Mouse (Mus musculus) macrophage (primary cell): ENCODE results near the gene Myod1. TPM values are rescaled to one million over a fixed set of nuclear protein-coding genes. Genes with fewer than 3 reads are reported as not detected.

Source experiments
- H3K27ac ChIP-seq: fragments of 350-480 bp; formaldehyde crosslinking; 2 replicates; pipeline ENCODE4 v1.9.0; 2021
- H3K36me3 ChIP-seq: fragments of 350-480 bp; formaldehyde crosslinking; 2 replicates; pipeline ENCODE4 v1.9.0; 2021; ENCODE audit errors: inconsistent target
- H3K4me3 ChIP-seq: fragments of 350-480 bp; formaldehyde crosslinking; 2 replicates; pipeline ENCODE4 v1.9.0; 2021; ENCODE audit errors: inconsistent target
- H3K79me2 ChIP-seq: fragments of 350-480 bp; formaldehyde crosslinking; 2 replicates; pipeline ENCODE4 v1.9.0; 2021; ENCODE audit errors: inconsistent target
- WGBS: methylation state at CpG from one replicate; pipeline ENCODE4 v1.1.7; 2026; ENCODE audit warnings: inconsistent platforms; ENCODE audit not compliant: missing documents; 5-methylcytosine and 5-hydroxymethylcytosine counted together
- polyA plus RNA-seq: library from polyadenylated mRNA; stranded (reverse); fragments of 250-400 nt; gene quantifications from 3 replicates; pipeline ENCODE4 v1.2.4, GENCODE M21; 2018; ENCODE audit warnings: inconsistent platforms

Myod1 gene
- polyA plus RNA-seq, 1 experiment from 2014 or later = not detected

DNA sequence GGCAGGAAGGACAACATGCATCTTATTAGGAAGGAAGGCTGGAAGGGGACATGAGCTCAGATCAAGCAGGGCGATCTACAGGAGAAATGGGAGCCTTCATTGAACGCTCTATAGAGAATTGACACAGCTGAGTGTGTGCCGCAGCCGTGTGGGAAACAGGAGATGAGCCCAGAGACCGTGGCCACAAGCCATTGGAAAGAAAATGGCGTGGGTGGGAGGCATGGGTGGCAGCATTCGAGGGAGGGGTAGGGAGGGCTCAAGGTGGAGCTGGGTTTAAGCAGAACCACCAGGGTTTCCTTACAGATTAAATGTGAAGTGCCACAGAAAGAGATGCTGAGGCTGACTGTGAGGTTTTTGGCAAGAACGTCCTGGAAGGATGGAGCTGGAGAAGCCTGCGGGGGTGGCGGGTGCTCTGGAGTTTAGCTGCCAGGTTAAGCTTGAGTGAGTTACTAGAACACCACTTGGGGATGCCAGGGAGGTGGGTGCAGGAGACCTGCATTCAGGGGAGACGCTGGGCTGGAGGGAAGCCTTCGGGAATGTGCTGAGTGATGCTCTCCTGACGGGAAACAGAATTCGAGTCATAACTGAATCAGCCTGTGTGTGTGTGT is 39.6 kb downstream of the Myod1 start:
- H3K36me3 ChIP-seq = no peaks in the 10 kb centered on the region
- no peaks in the 10 kb centered on the region for H3K79me2 ChIP-seq
- no peak overlapping the region for H3K27ac ChIP-seq
- H3K4me3 ChIP-seq = no peak overlapping the region
- WGBS = 76% methylated on average over 14 of the region's 14 CpGs

- H3K79me2 ChIP-seq = no peaks in the 10 kb centered on the region
- H3K27ac ChIP-seq = no peak overlapping the region
- no peaks in the 10 kb centered on the region for H3K36me3 ChIP-seq
- H3K4me3 ChIP-seq = no peak overlapping the region
- 84% methylated on average over 7 of the region's 7 CpGs for WGBS
Measured at GRCm38 (mm10) chr7:46417467-46417866, 41.2 kb downstream of the Myod1 start.

DNA sequence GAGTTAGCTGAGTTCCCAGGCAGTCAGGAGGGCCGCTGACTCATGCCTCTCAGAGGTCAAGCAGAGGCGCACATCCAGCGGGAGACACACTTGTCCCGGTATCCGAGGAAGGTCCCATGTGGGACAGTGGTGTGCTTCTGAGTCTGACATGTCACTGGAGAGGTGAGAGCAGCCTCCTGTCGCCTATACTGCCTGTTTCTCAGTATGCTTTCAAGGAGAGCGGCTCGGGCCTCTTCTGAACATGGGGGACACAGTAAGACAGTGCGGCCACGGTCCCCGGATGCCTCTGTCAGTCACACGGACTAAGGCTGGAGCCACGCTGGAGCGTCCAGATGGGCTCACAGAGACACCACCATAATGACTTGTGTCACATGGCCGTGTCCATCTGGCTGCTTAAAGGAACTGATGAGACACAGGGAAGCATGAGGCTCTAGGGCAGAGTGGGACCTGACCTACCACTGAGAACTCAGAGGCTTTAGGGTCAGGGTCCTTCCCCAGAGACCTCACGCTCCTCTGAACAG is 41.9 kb downstream of the Myod1 start:
- no peaks in the 10 kb centered on the region for H3K36me3 ChIP-seq
- 85% methylated on average over 15 of the region's 16 CpGs for WGBS
- H3K79me2 ChIP-seq = no peaks in the 10 kb centered on the region
- H3K4me3 ChIP-seq = no peak overlapping the region
- H3K27ac ChIP-seq = no peak overlapping the region

- Histone ChIP-seq H3K27ac (no peak overlapping the region), H3K4me3 (no peak overlapping the region), H3K79me2 (no peaks in the 10 kb centered on the region), H3K36me3 (no peaks in the 10 kb centered on the region)
- 72% methylated on average over 5 of the region's 5 CpGs for WGBS
Measured at GRCm38 (mm10) chr7:46421535-46421934, 45.3 kb downstream of the Myod1 start.

- 87% methylated on average over 8 of the region's 8 CpGs for WGBS
- Histone ChIP-seq H3K27ac (no peak overlapping the region), H3K4me3 (no peak overlapping the region), H3K79me2 (no peaks in the 10 kb centered on the region), H3K36me3 (no peaks in the 10 kb centered on the region)
Measured at GRCm38 (mm10) chr7:46422052-46422763, 45.9 kb downstream of the Myod1 start.

DNA sequence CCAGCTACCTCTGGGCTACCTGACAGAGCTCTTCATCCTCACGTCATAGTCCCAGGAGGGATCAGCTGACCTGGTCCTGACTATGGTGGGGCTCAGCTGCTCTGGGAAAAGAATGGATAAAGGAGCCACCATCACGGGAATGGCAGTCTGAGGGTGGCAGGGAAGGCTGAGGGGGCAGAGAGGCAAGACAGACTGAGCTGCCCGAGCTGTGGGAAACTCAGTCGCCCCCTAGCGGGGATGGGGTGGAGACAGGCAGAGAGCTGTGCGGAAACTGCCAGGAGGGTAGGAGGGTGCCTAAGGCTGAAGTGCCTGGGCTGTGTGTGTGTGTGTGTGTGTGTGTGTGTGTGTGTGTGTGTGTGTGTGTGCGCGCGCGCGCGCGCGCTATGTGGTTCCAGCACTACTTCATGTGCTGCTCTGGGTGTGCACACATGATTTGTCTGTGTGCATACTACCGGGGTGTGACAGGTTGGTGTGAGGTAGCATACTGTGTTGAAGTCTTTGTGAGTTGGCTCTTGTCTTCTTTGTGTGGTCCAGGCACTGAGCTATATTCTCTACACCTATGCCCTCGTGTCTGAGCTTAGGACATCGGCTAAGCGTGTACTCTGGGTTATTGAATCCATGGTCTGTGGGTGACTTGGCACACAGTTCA is 46.6 kb downstream of the Myod1 start:
- H3K27ac ChIP-seq = no peak overlapping the region
- H3K36me3 ChIP-seq = no peaks in the 10 kb centered on the region
- no peaks in the 10 kb centered on the region for H3K79me2 ChIP-seq
- WGBS = 55% methylated on average over 18 of the region's 18 CpGs
- H3K4me3 ChIP-seq = no peak overlapping the region

- 69% methylated on average over 3 of the region's 3 CpGs for WGBS
- H3K79me2 ChIP-seq = no peaks in the 10 kb centered on the region
- H3K36me3 ChIP-seq = no peaks in the 10 kb centered on the region
- no peak overlapping the region for H3K4me3 ChIP-seq
- no peak overlapping the region for H3K27ac ChIP-seq
Measured at GRCm38 (mm10) chr7:46423951-46424350, 47.7 kb downstream of the Myod1 start.

GRCm38 (mm10) chr7:46425012-46425411 is 48.7 kb downstream of the Myod1 start:
- 86% methylated on average over 4 of the region's 4 CpGs for WGBS
- no peak overlapping the region for H3K27ac ChIP-seq
- H3K4me3 ChIP-seq = no peak overlapping the region
- H3K36me3 ChIP-seq = no peaks in the 10 kb centered on the region
- no peaks in the 10 kb centered on the region for H3K79me2 ChIP-seq

Other genes starting within 250 kb of the Myod1 start
- gene Abcc8, start 196.4 kb upstream of the Myod1 start, polyA plus RNA-seq = not detected in 3 replicates
- gene Ush1c, start 138.0 kb upstream of the Myod1 start, polyA plus RNA-seq = not detected in 3 replicates
- not detected in 3 replicates for gene Otog, start 135.5 kb upstream of the Myod1 start, polyA plus RNA-seq
- not detected in 3 replicates for gene Kcnc1, start 20.0 kb downstream of the Myod1 start, polyA plus RNA-seq